Mouse (Mus musculus) CD4-positive, CD25-positive, alpha-beta regulatory T cell, adult 4 months (primary cell): Measurements from ENCODE around the gene AC161166.1. TPM values are rescaled to one million over a fixed set of nuclear protein-coding genes. Genes with fewer than 3 reads are reported as not detected.
A peak's percentile ranks its signal among the peaks of the same experiment; 100 is the strongest.
"Not testable (repeated sequence)": the region's sequence is repeated elsewhere in the genome, so short reads cannot be mapped to it uniquely, and the experiment has no call there.

Experiments
- ATAC-seq: one replicate; pipeline ENCODE4 v1.8.0; 2017
- polyA plus RNA-seq, 2 experiments: library from polyadenylated mRNA; unstranded; fragments of 100-300 nt; shearing (Covaris generic); gene quantifications; one replicate each; pipeline ENCODE4 v1.2.1; 2017

The AC161166.1 gene
- polyA plus RNA-seq, 2 experiments from 2014 or later, result not detected

DNA sequence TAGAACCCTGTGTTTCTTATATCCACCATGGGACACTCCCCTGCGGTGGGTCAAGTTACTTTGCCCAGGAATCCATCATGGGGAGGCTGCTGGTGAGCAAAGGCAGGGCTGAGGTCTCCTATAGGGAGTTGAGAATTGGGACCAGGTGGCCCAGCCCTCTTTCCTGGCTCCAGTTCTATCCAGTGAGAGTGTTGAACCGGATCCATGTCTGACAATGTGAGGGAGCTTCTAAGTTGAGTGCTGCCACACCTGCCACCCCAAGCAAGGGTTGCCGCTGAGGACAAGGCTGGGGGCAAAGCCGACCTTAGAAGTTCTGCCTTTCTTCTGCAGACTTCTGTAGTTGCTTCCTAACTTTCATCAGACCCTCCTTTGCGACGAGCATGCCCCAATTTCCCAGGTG lies 29.0 kb downstream of the AC161166.1 start:
- ATAC-seq, result not testable (repeated sequence)

DNA sequence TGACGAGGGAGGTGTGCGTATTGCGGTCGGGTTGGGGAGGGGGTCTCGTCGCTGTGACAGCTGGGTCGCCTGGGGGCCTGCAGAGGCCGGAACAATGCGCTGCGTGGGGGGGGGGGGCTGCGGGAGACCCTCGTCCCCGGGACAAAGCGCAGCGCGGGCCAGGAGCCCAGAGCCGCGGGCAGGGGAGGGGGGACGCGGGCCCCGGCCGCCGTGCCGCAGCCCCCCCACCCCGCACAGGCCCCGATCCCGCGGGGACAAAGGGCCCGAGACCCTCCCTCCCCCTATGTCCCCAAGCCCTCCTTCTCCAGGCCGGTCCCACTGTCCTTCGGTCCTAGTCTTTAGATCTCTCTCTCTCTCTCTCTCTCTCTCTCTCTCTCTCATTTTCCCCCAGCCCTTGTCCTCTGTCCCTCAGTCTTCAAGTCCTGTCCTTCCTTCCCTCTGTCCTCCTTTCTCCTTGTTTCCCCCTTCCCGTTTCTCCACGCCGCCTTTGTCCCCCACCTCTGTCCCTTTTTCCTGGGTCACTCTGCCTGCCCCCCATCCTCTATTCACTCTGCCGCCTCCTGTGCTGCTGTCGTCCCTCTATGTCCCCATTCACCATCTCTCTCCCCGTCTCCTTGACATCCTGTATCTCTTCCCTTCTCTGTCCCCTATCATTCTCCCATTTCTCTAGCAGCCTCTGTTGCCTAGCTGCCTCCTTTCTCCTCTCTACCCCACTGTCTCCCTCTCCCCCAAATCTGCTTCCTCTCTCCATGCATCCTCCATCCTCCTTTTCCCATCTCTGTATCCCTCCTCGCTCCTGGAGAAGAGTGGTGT lies 29.8 kb downstream of the AC161166.1 start:
- ATAC-seq, result no peak

DNA sequence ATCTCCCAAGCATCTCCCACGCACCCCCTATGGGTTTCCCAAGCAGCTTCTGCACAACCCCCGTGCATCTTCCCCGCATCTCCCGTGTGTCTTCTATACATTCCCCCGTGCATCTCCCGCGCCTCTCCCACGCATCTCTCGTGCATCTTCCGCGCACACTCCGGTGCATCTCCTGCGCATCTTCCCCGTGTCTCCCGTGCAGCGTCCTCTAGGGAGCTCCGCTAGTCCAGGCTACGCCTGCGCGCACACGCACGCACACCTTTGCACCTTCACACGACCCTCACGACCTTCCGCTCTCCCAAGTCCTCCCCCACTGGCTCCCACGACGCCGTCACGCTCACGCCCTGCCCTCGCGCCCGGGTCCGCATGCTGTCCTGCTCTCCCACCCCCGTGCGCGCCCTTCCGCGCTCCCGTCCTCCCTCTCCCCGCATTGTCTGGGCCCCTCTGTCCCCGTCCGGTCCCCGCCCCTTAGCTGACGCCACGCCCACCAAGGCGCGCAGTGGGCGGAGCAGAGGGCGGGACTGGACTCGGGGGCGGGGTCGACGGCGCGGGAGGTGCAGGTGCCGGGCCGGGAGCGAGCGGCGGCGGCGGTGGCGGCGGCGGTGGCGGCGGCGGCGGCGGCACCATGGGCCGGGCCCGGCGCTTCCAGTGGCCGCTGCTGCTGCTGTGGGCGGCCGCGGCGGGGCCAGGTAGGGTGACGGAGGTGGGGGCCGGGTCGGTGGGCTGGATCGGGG lies 30.6 kb downstream of the AC161166.1 start, which contains the start of gene Cadm4:
Cadm4 (plus strand) TSS at position 550 of the 734 bp plus-strand sequence.
- ATAC-seq, result peak; percentile 91

DNA sequence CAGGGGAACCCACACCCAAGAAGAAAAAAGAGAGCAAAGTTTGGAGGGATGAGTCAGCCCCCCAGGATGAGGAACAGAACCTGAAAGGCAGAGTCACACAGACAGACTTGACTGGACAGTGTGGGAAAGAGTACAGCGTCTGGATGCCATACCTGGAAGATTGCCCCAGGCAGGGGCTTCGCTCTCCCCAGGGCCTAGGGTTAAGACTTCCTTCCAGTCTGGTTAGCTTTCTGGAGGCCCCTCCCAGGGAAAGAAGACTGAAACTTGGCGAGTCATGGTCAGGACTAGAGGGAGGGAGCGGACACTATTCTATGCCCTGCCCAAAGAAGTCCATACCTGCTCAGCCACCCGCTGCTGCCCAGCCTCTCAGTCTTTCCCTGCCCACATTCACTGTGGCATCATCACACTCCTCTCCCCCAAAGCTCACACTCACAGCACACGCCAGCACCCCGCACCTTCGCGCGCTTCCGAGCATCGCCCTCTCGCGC lies 31.2 kb downstream of the AC161166.1 start:
- ATAC-seq, result no peak

DNA sequence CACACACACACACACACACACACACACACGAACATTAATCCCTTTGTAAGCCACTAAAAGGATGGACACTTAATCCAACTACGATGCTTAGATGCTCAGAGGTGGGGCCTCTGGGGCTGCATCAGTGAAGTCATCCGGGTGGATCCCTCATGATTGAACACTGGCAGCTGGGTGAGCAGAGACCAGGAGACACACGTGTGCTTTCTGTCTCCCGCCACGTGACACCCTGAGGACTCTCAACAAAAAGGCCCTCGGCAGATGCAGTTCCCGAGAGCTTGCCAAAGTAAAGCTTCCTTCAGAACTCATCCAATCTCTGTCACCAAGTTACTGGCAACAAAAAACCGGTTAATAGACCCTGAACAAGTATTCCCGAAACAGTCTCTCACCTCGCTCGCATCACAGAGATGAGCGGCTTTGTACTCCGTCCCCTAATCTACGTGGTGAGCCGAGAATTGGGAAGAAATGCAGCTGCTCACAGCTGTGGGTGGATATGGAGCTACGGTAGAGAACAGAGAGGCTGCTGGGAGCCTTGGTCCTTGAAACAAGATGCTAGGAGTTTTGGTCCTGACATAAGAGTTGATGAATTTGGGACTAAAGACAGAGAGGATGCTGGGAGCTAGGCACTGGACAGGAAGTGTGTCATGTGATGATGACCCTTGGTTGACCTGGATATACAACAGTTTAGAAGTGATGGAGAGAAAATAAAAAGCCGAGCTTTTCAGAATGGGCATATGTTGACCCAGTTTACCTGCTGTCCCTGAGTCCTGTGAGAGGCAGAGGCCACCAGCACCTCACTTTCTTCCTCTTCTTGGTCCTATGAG lies 31.9 kb downstream of the AC161166.1 start:
- no peak for ATAC-seq

DNA sequence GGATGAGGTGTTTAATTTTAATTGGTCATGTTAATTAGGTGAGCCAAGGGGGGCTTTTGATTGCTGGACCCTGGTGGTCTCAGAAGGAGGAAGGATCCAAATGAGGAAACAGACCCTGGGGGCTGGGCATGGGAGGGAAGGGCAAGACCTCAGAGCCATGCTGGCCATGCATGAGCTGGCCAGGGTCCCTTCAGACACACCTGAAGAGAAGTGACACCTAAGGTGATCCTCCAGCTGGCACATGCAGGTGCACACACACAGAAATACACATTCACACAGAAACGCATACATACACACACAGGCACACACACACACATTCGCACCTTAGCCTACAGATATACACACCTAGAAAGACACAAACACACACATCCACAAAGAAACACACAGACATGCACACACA lies 32.6 kb downstream of the AC161166.1 start:
- ATAC-seq, result no peak

DNA sequence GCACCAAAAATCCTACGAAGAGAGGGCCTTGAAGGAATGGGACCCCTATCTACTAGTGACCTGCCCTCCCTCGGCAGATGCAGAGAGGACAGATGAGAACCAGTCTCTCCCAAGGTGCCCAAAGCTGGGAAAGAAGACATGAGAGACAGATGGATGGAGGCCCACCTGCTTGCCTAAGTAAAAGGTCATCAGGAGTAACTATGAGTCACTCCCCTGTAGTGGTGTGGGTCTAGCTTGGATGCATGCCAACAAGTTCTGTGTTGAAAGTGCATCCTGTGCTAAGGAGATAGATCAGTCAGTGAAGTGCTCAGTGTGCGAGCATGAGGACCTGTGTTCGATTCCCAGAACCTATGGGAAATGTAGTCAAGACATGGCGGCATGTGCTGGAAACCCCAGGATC lies 33.3 kb downstream of the AC161166.1 start:
- ATAC-seq, result no peak

DNA sequence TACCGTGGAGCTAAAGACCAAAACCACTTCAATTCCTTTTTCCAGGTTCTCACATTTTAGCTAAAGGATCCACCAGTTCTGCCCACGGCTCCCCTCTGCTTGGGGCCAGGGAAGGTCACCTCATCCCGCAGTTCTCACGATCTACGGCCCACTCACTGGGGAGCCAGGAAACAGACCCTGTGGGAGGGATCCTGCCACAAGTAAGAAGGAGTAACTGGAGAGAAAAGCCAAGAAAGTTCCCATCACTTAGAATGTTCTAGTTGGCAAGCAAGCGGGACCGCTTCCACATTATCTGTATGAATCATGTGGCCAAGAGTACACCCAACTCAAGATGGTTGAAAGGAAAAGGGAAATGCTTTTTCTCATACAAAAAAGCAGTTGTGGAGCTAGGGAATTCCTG lies 35.4 kb downstream of the AC161166.1 start:
- no peak for ATAC-seq

DNA sequence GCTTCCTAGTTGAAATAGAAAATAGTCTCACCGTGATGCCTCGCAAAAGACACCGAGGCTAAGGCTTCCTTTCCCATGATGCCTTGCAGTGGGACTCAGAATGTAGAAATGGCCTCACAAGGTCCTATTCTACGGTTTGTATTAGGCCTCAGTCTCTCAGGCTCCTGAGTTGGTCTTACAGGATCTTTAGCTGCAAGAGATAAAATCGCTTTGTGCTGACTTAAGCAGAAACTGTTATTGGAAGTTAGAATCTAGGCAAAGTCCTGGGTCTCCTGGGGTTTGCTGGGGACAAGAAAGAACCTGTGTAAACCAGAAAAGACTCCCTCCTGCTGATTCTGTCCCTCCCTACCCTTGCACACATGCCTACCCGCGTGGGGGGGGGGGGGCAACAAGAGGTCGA lies 35.9 kb downstream of the AC161166.1 start:
- no peak for ATAC-seq

DNA sequence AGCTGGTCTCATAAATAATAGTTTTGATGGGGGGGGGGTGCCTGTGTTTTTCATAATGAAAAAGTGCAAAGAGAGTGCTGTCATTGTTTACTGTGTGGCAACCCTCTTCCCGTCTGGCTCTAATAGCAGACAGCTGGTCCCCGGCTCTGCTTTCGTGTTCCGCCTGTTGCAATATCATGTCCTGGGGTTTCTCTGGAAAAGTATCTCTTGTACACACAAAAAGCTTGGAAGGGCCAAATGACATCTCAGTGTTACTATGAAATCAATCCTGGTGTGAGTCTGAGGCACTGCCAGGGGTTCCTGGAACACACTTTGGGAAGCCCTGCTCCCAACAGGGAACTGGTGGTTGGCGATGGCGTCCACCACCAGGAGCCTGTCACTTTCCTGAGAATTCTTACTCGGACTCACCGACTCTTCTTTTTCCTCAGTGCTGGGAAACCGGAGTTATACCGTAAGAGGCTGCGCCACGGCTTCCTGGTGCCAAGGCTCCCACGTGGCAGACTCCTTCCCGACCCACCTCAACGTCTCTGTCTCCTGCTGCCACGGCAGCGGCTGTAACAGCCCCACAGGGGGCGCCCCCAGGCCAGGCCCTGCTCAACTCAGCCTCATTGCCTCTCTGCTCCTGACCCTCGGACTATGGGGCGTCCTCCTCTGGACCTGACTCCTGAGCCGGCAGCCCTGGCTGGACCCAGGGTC lies 37.3 kb downstream of the AC161166.1 start:
- ATAC-seq, result no peak

DNA sequence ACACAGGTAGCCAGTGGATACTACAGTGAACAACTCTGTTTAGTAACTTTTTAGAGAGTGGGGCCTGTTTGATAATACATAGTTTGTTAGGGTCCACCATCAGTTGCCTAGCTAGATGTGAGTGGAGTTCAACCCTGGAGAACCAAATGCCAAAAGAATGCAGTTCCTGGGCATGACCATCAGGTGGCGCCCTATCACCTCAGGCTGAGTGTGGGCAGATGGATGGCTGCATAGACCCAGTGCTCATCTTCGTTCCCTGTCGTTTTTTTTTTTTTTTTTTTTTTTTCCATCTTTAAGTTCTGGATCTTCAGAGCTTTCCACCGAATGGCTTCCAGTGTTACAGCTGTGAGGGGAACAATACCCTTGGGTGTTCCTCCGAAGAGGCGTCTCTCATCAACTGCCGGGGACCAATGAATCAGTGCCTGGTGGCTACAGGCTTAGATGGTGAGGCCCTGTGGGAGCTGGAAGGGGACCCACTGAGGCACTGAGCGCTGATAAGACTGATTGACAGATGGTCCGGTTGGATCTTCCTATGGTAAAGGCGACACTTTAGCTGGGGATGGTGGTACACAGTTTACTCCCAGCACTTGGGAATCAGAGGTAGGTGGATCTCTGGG lies 38.2 kb downstream of the AC161166.1 start:
- ATAC-seq, result peak; percentile 72

DNA sequence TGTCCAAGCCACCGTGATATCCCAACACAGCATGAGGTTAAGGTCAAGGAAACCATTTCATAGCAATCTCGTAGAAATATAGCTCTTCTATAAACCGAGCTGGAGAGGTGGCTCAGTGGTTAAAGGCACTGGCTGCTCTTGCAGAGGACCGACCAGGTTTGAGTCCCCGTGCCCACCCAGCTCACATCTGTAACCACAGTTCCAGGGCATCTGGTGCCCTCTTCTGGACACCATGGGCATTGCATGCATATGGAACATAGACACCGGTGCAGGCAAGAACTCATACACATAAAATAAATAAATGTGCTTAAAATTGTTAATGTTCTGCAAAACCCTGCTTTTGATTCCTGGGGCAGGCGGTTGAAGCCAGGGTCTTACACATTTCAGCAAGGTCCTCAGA lies 39.3 kb downstream of the AC161166.1 start:
- no peak for ATAC-seq

DNA sequence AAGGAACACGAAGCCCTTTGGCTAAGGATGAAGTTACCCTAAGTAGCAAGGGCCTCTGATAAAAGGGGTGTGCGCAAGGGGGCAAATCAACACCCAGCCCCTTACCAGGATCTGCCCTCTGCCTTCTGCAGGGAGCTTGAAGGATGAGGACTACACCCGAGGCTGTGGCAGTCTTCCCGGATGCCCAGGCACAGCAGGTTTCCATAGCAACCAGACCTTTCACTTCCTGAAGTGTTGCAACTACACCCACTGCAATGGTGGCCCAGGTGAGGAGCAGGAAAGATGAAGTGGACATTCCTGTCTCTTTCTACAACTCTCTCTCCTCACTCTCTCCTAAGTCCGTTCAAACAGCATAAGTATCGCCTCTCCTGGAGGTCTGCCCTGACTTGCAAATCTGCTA lies 39.8 kb downstream of the AC161166.1 start:
- no peak for ATAC-seq

DNA sequence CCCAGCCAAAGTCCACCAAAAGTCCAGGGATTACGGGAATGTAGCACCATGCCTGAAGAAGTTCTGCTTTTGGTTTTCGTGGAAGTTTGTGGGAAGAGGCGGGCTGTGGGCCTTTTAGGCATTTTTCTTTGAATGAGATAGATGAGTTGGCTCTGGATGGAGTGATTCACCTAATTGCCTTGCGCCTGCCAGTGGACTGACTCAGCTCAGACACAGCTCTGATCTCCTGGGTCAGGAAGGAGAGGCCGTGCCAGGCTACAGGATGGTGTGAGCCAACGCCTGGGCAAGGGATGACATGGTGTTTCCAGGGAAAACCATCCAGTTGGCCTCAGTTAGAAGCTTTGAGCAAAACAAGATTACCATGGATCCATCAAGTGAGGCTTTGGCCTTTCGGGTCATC lies 41.9 kb downstream of the AC161166.1 start:
- no peak for ATAC-seq

DNA sequence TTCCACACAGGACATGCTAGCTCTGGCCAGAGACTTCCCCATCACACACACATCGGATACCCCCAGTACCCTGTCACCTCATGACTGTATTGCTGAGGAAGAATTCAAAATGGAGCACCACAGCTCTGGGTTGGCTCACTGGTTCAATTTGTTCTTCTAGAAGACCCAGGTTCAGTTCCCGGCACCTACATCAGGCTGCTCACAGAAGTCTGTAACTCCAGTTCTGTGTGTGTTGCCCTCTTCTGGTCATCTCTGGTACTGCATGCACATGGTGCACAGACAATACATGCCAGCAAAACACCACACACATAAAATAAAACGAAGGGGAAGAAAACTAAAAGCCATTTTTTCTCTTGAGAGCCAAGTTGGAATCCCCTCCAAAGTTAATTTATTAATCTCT lies 43.1 kb downstream of the AC161166.1 start:
- no peak for ATAC-seq

DNA sequence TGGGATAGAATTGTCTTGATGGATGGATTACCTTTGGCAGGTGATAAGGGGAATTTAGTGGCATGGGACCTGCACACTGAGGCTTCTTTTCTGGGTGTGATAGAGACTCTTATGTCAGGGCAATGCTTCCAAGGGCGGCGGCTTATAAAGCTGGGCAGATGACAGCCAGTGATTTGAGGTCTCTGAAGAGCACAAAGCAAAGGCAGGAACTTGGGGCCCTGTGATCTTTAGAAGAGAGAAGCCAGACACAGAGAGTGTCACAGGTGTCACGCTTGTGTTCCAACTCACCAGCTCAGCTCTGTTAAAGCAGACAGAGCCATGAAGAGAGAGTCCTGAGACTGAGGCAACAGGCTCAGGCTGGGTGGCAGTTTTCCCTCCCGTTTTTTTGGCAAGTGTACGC lies 44.4 kb downstream of the AC161166.1 start:
- ATAC-seq, result peak; percentile 76

DNA sequence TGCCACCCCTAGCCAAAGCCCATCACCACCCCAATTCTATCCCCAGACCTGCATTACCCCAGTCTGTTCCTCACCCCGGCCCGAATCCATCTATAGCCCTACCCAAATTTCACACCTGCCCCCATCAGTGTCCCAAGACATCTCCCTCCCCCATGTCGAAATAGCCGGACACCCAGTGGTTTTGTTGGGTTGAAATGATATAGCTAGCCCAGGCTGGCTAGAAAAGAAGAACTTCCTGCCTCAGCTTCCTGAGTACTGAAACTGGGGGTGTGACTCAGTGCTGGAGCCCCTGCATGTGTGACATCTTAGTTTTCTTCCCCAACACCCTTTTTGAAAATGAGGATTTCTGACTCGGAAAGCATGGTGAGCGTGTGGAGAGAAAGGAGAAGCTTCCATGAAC lies 45.4 kb downstream of the AC161166.1 start:
- no peak for ATAC-seq

DNA sequence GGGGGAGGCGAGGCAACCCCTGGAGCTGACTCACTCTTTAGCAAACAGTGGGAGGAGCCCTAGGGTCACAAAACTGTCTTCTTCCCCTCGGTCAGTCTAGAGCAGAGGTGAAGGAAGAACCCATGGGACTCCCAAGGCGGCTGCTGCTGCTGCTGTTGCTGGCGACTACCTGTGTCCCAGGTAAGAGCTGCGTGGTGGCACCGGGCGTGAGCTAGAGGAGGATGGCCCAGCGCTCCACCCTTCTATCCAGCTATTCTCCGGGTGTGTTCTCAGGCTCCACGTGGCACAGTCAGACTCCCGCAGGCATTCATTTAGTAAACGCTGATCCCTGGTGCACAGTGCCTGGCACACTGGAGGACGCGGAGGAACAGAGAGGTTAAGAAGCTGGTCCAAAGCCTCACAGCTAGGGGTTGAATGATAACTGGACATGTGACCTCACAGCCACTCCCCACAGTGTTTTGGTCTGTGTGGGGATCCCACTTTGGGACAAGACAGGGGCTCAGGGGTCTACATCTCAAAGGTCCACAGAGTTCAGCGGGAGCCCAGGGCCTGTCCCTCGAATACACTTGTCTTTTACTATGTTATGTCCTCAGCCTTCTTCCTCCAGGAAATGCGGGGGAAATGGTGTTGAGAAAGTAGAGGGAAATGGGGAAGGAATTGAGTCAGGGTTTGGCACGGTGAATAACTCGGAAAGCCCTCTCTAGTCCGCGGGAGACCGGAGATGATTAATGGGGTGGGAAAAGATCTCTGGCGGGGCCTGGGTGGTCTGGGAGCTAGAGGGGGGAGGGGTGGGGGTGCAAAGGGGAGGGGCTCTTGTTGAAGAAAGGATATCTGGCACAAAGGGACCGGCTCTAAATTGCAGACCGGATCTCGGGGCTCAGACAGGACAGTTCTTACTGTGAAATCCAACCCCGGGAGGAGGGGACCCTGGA lies 49.6 kb downstream of the AC161166.1 start, which contains the start of gene Plaur:
Plaur (plus strand) TSS at position 97 of the 932 bp plus-strand sequence.
- ATAC-seq, result no peak

DNA sequence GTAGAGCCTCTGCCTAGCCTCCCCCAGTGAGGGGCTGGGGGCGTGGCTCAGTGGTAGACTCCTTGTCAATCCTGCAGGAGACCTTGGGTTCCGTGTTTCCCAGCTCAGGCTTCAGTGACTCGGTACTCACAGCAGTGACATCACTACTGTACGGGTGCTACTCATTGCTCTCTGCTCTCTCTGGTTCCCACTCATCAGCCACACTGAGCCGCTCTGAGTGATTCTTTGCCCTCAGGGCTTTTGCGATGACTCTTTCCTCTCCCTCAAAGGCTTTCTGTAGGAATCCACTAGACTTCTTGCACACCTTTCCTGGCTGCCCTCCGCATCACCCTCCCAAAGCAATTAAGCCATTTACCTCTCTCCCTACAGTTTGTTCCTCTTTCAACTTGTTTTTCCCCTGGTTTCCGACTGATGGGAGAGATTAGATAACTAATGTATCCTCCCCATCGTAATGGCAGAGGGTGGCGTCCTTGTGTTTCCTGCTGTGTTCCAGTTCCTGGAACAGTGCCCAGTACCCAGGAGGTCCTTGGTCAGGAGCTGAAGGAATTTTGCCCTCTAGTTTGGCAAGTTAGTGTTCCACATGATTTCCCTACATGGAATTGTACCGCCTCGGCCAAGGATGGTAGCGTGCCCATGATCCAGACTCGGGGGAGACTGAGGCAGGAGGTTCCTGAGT lies 50.7 kb downstream of the AC161166.1 start:
- ATAC-seq, result no peak
